Mouse (Mus musculus) forebrain, postnatal 0 days (tissue): ENCODE data around the gene Rasal3. TPM values are rescaled to one million over a fixed set of nuclear protein-coding genes. Genes with fewer than 3 reads are reported as not detected.
A peak's percentile ranks its signal among the peaks of the same experiment; 100 is the strongest.

ENCODE experiments used
- ATAC-seq: fragments of 200-750 bp; cut with Nextera tagmentation; 2 replicates; pipeline ENCODE4 v1.8.0; 2017; ENCODE audit warnings: mild to moderate bottlenecking, moderate library complexity
- DNase-seq: peaks from one replicate; pipeline ENCODE4 v3.0.0-alpha.2; 2015
- H3K27ac ChIP-seq: fragments of 300-500 bp; sonication (generic); 2 replicates; pipeline ENCODE4 v1.5.1; 2014; ENCODE audit warnings: low read depth, mild to moderate bottlenecking, antibody characterized with exemption, low read length, moderate library complexity, mixed read lengths
- H3K27me3 ChIP-seq: fragments of 300-500 bp; sonication (generic); 2 replicates; pipeline ENCODE4 v1.6.1; 2014; ENCODE audit warnings: mild to moderate bottlenecking, low read length, mixed read lengths; ENCODE audit not compliant: insufficient read depth
- H3K36me3 ChIP-seq: fragments of 300-500 bp; sonication (generic); 2 replicates; pipeline ENCODE4 v1.6.1; 2014; ENCODE audit warnings: mild to moderate bottlenecking, moderate library complexity; ENCODE audit not compliant: insufficient read depth
- H3K4me1 ChIP-seq: fragments of 300-500 bp; sonication (generic); 2 replicates; pipeline ENCODE4 v1.6.1; 2014; ENCODE audit warnings: antibody characterized with exemption; ENCODE audit not compliant: insufficient read depth
- H3K4me2 ChIP-seq: fragments of 300-500 bp; sonication (generic); 2 replicates; pipeline ENCODE4 v1.6.1; 2014; ENCODE audit warnings: low read depth, mild to moderate bottlenecking, moderate library complexity
- H3K4me3 ChIP-seq: fragments of 300-500 bp; sonication (generic); 2 replicates; pipeline ENCODE4 v1.5.1; 2014; ENCODE audit warnings: low read depth, low read length, mixed read lengths
- H3K9ac ChIP-seq: fragments of 300-500 bp; sonication (generic); 2 replicates; pipeline ENCODE4 v1.6.1; 2014; ENCODE audit warnings: mild to moderate bottlenecking
- H3K9me3 ChIP-seq: fragments of 300-500 bp; sonication (generic); 2 replicates; pipeline ENCODE4 v1.6.1; 2016; ENCODE audit warnings: low read length
- CTCF ChIP-seq: sonication (generic); IDR thresholded peaks from 2 replicates; pipeline ENCODE4 v1.5.1; 2016; ENCODE audit warnings: antibody characterized with exemption, control low read depth, low read depth
- WGBS: fragments of 180-500 bp; shearing (Covaris S2); extraction: QIAGEN DNeasy Blood & Tissue Kit; methylation state at CpG from one replicate; pipeline ENCODE4 v1.1.7; 2014; 5-methylcytosine and 5-hydroxymethylcytosine counted together
- polyA plus RNA-seq: library from polyadenylated mRNA; unstranded; fragments of >200 nt; fragmentation: Nextera tagmentation; extraction: Ambion mirVana; gene quantifications from 2 replicates; pipeline ENCODE4 v1.2.1, GENCODE M21; 2015
- total RNA-seq: library from RNA; depleted of rRNA; stranded (reverse); fragments of >200 nt; gene quantifications from 2 replicates; pipeline ENCODE4 v1.2.3, GENCODE M21; 2014

Rasal3 gene
- total and polyA plus RNA-seq, 2 experiments from 2014 or later: 0.52 to 0.54 TPM

DNA sequence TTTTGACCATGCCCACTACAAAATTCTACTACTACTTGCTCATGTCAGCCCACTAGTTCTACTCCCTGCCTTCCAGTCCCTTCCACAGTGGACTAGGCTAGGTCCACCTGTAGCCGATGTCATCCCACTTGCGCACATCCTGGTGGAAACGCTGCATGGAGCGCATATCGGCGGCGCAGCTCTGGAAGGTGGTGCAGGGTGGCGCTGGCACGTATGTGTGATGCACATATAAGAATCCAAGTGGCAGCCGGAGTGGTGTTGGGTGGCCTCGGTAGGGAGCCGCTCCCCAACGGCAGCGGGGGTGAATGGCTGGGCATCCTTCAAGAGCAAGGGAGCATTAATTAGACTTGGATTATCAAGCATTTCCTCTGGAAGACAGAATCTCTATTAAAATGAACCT is 13.4 kb upstream of the Rasal3 start:
- 93% methylated on average over 14 of the region's 14 CpGs for WGBS
- no peaks in the 10 kb centered on the region for H3K9me3 ChIP-seq
- TF ChIP-seq CTCF: no peak
- no peaks in the 10 kb centered on the region for H3K36me3 ChIP-seq
- no peaks in the 10 kb centered on the region for H3K27me3 ChIP-seq
- H3K4me1 ChIP-seq: no peaks in the 10 kb centered on the region
- no peak overlapping the region for H3K27ac ChIP-seq
- no peak overlapping the region for H3K4me2 ChIP-seq
- H3K9ac ChIP-seq: no peak overlapping the region
- no peak overlapping the region for H3K4me3 ChIP-seq
- DNase-seq (no peak), ATAC-seq (no peak)

DNA sequence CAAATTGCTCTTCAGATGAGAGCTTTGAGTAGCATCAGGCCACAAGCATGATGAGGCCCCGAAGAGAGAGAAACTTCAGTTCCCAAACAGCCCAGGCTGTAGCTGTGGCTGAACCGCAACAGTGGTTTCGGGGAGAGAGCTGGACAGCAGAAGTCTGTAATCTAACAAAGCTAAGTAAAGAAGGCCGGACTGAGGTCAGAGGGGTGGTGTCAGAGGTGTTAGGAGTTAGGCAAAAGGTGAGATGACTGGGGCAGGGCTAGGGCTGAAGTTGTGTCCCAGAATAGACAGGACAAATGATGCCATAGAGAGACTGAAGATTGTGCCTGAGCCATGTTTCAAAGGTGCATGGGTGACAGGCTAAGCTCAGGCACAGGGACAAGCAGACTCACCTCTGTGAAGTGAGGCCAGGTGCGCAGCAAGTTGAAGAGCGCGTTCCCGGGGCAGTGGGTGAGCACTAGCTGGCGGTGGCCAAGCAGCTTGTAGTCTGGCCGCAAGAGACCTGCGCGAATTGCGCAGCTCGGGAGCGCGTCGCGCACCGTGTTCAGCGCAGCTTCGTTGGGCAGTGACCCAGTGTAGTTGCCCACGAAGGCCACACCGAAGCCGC is 12.1 kb upstream of the Rasal3 start:
- H3K36me3 ChIP-seq: no peaks in the 10 kb centered on the region
- H3K4me2 ChIP-seq: no peak overlapping the region
- no peak for TF ChIP-seq CTCF
- no peak overlapping the region for H3K4me3 ChIP-seq
- H3K27ac ChIP-seq: no peak overlapping the region
- ATAC-seq: no peak
- WGBS: 47% methylated on average over 24 of the region's 24 CpGs
- DNase-seq: no peak
- H3K4me1 ChIP-seq: no peaks in the 10 kb centered on the region
- H3K27me3 ChIP-seq: no peaks in the 10 kb centered on the region
- no peaks in the 10 kb centered on the region for H3K9me3 ChIP-seq
- H3K9ac ChIP-seq: no peak overlapping the region

DNA sequence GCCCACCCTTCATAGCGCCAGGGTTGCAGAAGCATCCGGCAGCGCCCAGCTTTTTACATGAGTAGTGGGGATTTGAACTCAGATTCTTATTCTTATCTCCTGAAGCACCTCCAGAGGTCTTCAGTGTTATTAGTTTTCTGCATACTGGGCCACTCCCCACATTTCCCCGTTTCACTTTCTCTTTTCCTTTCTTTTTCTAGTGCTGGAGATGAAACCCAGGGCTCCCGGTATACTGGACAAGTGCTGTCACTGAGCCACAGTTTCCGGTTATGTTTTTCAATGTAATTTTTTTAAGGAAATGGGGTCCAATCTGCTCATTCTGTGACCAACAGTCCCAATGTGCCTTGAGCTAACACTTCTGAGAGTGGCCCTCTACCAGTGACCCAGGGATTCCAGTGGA is 8.5 kb upstream of the Rasal3 start:
- Histone ChIP-seq H3K4me1 (no peaks in the 10 kb centered on the region), H3K9me3 (no peaks in the 10 kb centered on the region), H3K36me3 (no peaks in the 10 kb centered on the region), H3K27ac (no peak overlapping the region), H3K4me2 (no peak overlapping the region), H3K9ac (no peak overlapping the region), H3K27me3 (no peaks in the 10 kb centered on the region), H3K4me3 (no peak overlapping the region)
- TF ChIP-seq CTCF: no peak
- no peak for DNase-seq
- ATAC-seq: no peak
- 86% methylated on average over 6 of the region's 6 CpGs for WGBS

DNA sequence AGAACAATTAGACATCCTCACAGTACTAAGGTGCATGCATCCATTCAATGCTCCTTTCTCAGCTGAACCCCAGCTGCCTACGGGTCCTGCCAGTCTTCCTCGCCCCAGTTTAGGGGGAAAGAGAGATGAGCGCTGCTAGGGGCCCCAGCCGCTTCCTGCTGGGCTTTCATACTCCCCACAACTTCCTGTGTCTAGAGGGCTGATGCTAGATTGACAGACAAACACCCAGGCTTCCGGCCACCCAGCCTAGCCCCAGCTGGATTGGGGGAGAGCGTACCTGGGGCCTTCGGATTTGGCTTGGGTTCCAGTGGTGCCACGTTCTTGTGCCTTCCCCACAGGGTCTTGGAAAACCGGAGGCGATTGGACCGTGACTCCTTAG is 615 bp downstream of the Rasal3 start:
- Histone ChIP-seq H3K36me3 (no peaks in the 10 kb centered on the region), H3K27ac (no peak overlapping the region), H3K27me3 (peaks cover 14% of the 10 kb centered on the region), H3K9ac (no peak overlapping the region), H3K9me3 (no peaks in the 10 kb centered on the region), H3K4me3 (no peak overlapping the region), H3K4me1 (no peaks in the 10 kb centered on the region), H3K4me2 (no peak overlapping the region)
- no peak for TF ChIP-seq CTCF
- ATAC-seq (no peak), DNase-seq (no peak)
- WGBS: 82% methylated on average over 11 of the region's 11 CpGs

DNA sequence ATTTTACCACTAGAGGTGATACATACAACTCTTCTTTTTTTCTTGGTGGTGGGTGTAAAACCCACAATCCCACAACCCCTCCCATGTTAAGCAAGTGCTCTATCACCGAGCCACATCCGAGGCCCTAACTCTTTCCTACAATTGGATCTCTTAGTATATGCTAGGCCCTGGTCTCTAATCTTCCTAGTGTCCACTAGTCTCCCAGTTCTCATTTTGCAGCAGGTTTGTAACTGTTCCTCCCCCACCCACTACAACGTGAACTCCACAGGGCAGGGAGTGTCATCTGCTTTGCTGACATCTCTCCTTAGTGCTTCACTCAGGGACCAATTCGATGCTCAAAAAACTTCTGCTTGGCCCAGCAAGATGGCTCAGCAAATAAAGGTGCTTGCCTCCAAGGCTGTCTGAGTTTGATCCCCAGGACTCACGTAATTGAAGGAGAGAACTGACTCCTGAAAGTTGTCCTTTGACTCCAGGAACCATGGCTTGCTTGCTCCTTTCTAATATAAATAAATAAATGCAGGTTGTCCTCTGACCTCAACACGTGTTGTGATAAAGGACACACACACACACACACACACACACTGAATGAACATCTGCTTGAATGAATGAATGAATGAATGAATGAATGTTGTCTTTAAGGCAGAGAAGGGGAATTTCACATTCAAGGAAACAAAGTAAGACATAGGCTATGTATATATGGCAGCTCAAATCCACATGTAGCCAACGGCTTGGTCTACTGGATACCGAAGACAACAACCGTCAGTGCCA is 1.2 kb downstream of the Rasal3 start:
- no peak overlapping the region for H3K4me3 ChIP-seq
- no peak overlapping the region for H3K27ac ChIP-seq
- H3K9me3 ChIP-seq: no peaks in the 10 kb centered on the region
- 86% methylated on average over 9 of the region's 9 CpGs for WGBS
- no peaks in the 10 kb centered on the region for H3K4me1 ChIP-seq
- no peak for ATAC-seq
- H3K4me2 ChIP-seq: no peak overlapping the region
- H3K9ac ChIP-seq: no peak overlapping the region
- H3K36me3 ChIP-seq: no peaks in the 10 kb centered on the region
- no peak for TF ChIP-seq CTCF
- DNase-seq: no peak
- peaks cover 20% of the 10 kb centered on the region for H3K27me3 ChIP-seq

DNA sequence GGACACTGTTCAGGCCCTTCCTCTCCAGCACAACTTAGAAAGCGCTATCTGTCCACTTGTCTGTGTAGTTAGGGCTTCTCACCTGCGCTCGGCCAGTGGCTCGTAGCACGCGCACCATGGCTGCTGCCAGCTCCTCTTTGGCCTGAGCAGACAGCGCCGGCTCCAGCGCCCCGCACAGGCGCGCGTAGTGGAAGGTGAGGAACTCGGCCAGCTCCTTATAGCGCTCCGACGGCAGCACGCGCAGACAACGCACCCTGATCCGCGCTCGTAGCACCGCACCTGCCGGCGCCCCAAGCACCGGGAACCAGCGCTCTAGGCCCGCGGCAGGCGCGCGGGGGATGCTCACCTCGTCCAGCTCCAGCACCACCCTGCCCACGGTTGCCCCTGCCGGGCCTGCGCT is 7.1 kb downstream of the Rasal3 start:
- H3K4me1 ChIP-seq: no peaks in the 10 kb centered on the region
- no peaks in the 10 kb centered on the region for H3K9me3 ChIP-seq
- 7% methylated on average over 37 of the region's 37 CpGs for WGBS
- H3K4me3 ChIP-seq: peak overlapping the region; percentile 24
- no peak overlapping the region for H3K27ac ChIP-seq
- peak overlapping the region; percentile 45 for H3K4me2 ChIP-seq
- no peak overlapping the region for H3K9ac ChIP-seq
- ATAC-seq (peak; percentile 2; the same call in 1 of the 2 replicates), DNase-seq (no peak)
- no peak for TF ChIP-seq CTCF
- H3K36me3 ChIP-seq: no peaks in the 10 kb centered on the region
- H3K27me3 ChIP-seq: peaks cover 73% of the 10 kb centered on the region

DNA sequence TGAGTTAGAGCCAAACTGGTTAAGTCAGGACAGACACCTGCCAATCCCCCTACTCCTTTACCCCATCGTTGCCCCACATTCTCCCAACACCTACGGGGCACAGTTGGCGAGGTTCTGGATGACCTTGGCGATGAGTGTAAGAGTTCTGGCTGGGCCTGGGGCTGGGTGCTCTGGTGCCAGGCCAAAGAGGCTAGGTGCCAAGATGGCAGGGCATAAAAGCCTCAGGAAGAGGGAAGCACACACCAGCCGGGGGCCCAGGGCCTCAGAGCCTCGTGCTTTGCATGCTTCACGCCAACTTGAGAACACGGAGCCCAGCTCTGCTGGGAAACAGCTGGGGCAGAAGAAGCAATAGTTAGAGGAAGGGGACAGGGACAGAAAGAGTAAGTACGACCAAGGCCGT is 9.4 kb downstream of the Rasal3 start:
- 73% methylated on average over 10 of the region's 10 CpGs for WGBS
- H3K9me3 ChIP-seq: no peaks in the 10 kb centered on the region
- no peak for TF ChIP-seq CTCF
- H3K4me2 ChIP-seq: no peak overlapping the region
- no peak overlapping the region for H3K9ac ChIP-seq
- H3K4me1 ChIP-seq: no peaks in the 10 kb centered on the region
- peaks cover 69% of the 10 kb centered on the region for H3K27me3 ChIP-seq
- no peaks in the 10 kb centered on the region for H3K36me3 ChIP-seq
- DNase-seq (no peak), ATAC-seq (no peak)
- H3K27ac ChIP-seq: no peak overlapping the region
- no peak overlapping the region for H3K4me3 ChIP-seq
